Mouse (Mus musculus): Measurements from ENCODE around the gene Gamt. TPM values are rescaled to one million over a fixed set of nuclear protein-coding genes. Genes with fewer than 3 reads are reported as not detected.

Gamt gene
- 52.9 and 54.5 TPM in 2 replicates for polyA plus RNA-seq (2012; rRNA removed)

GRCm38 (mm10) chr10:80260642-80261584 is at the start of gene Gamt, which contains the start of gene Dazap1:
TSS of gene Gamt (minus strand) at chr10:80261012.
TSS of gene Dazap1 (plus strand) at chr10:80261486.
- H3K27me3 ChIP-seq (ENCODE audit: control insufficient read depth, insufficient read depth, low read length): no peaks in the 10 kb centered on the region
- peak within 1 kb of the TSS; percentile 70 for H3K27ac ChIP-seq (ENCODE audit: insufficient read depth, low read length)
- TF ChIP-seq CTCF (IDR thresholded peaks at IDR 0.05; ENCODE audit: borderline replicate concordance, insufficient read depth, low read depth, low read length): no peak
- peak; percentile 36; the same call in 1 of the 2 replicates for TF ChIP-seq POLR2A (IDR thresholded peaks at IDR 0.05; ENCODE audit: borderline replicate concordance, insufficient read depth, low read length)
- H3K4me1 ChIP-seq (ENCODE audit: control insufficient read depth, insufficient read depth, low read length): peaks cover 15% of the 10 kb centered on the region; the same call in 1 of the 2 replicates
- peak within 1 kb of the TSS; percentile 66 for H3K4me3 ChIP-seq (replicated peaks; ENCODE audit: insufficient read depth, low read depth, low read length)
- 1% methylated on average over 49 of the region's 49 CpGs for WGBS
- peak; percentile 91 to 92 for DNase-seq

DNA sequence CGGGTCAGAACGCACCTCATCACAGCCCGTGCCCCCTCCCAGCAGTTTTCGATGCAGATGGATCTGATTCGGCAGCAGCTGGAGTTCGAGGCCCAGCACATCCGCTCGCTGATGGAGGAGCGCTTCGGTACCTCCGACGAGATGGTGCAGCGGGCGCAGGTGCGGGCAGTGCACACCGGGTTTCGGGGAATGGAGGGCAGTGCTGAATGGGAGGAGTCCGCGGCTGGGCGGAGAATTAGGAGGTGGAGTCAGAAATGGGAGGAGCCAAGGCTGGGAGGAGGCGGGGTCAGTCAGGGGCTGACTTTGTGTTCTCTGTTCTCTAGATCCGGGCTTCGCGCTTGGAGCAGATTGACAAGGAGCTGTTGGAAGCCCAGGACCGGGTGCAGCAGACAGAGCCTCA is 44.0 kb upstream of the Gamt start:
- Histone ChIP-seq H3K27ac (ENCODE audit: insufficient read depth, low read length) (no peak overlapping the region), H3K27me3 (ENCODE audit: control insufficient read depth, insufficient read depth, low read length) (no peaks in the 10 kb centered on the region), H3K4me3 (replicated peaks; ENCODE audit: insufficient read depth, low read depth, low read length) (no peak overlapping the region), H3K4me1 (ENCODE audit: control insufficient read depth, insufficient read depth, low read length) (peaks cover 22% of the 10 kb centered on the region)
- WGBS: 52% methylated on average over 25 of the region's 25 CpGs
- DNase-seq: no peak
- TF ChIP-seq POLR2A (IDR thresholded peaks at IDR 0.05; ENCODE audit: borderline replicate concordance, insufficient read depth, low read length): no peak
- TF ChIP-seq CTCF (IDR thresholded peaks at IDR 0.05; ENCODE audit: borderline replicate concordance, insufficient read depth, low read depth, low read length): no peak

GRCm38 (mm10) chr10:80304458-80304857 is 43.6 kb upstream of the Gamt start:
- no peak for DNase-seq
- no peaks in the 10 kb centered on the region for H3K27me3 ChIP-seq (ENCODE audit: control insufficient read depth, insufficient read depth, low read length)
- no peak overlapping the region for H3K27ac ChIP-seq (ENCODE audit: insufficient read depth, low read length)
- TF ChIP-seq POLR2A (IDR thresholded peaks at IDR 0.05; ENCODE audit: borderline replicate concordance, insufficient read depth, low read length) (no peak), CTCF (IDR thresholded peaks at IDR 0.05; ENCODE audit: borderline replicate concordance, insufficient read depth, low read depth, low read length) (no peak)
- WGBS: 72% methylated on average over 12 of the region's 12 CpGs
- peaks cover 22% of the 10 kb centered on the region for H3K4me1 ChIP-seq (ENCODE audit: control insufficient read depth, insufficient read depth, low read length)
- H3K4me3 ChIP-seq (replicated peaks; ENCODE audit: insufficient read depth, low read depth, low read length): no peak overlapping the region

DNA sequence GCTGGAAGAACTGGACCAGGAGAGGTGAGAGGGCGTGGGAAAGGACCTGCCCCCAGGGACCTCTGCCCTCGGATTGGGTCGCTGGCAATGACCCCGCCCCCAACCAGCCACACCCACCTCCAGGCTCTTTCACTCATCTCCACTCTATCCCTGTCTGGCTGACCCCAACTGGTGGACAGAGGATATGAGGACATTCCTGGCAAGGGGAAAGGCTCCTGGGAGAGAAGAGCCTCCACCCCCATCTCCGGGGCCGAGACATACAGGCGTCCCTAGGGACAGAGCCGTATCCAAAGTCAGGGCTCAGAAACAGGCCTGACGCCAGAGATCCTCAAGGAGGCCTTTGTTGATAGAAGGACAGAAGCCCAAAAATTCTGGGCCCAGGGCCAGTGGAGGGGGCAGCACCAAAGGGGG is 41.7 kb upstream of the Gamt start:
- TF ChIP-seq POLR2A (IDR thresholded peaks at IDR 0.05; ENCODE audit: borderline replicate concordance, insufficient read depth, low read length) (no peak), CTCF (IDR thresholded peaks at IDR 0.05; ENCODE audit: borderline replicate concordance, insufficient read depth, low read depth, low read length) (no peak)
- H3K4me3 ChIP-seq (replicated peaks; ENCODE audit: insufficient read depth, low read depth, low read length): no peak overlapping the region
- 0 out of 2 replicates have a peak overlapping the region, but pooled peaks have one; percentile 60 for H3K27ac ChIP-seq (ENCODE audit: insufficient read depth, low read length)
- WGBS: 14% methylated on average over 9 of the region's 9 CpGs
- no peaks in the 10 kb centered on the region for H3K27me3 ChIP-seq (ENCODE audit: control insufficient read depth, insufficient read depth, low read length)
- peaks cover 32% of the 10 kb centered on the region for H3K4me1 ChIP-seq (ENCODE audit: control insufficient read depth, insufficient read depth, low read length)
- DNase-seq: peak; percentile 59 to 74

DNA sequence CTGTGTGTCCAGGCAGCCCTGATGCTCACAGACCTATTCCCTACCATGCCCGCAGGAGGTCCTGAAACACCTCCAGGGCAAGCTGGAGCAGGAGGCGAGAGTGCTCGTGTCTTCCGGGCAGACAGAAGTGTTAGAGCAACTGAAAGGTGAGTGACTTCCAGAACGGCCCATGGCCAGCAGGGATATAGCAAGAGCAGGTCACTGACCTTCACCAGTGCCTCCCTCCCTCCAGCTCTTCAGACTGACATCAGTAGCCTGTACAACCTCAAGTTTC is 41.2 kb upstream of the Gamt start:
- TF ChIP-seq CTCF (IDR thresholded peaks at IDR 0.05; ENCODE audit: borderline replicate concordance, insufficient read depth, low read depth, low read length): no peak
- TF ChIP-seq POLR2A (IDR thresholded peaks at IDR 0.05; ENCODE audit: borderline replicate concordance, insufficient read depth, low read length): no peak
- H3K27me3 ChIP-seq (ENCODE audit: control insufficient read depth, insufficient read depth, low read length): no peaks in the 10 kb centered on the region
- peaks cover 36% of the 10 kb centered on the region for H3K4me1 ChIP-seq (ENCODE audit: control insufficient read depth, insufficient read depth, low read length)
- peak; percentile 49 to 62 for DNase-seq
- H3K27ac ChIP-seq (ENCODE audit: insufficient read depth, low read length): peak overlapping the region; percentile 60
- 5% methylated on average over 5 of the region's 5 CpGs for WGBS
- H3K4me3 ChIP-seq (replicated peaks; ENCODE audit: insufficient read depth, low read depth, low read length): peak overlapping the region; percentile 18

GRCm38 (mm10) chr10:80301256-80302081 is 40.7 kb upstream of the Gamt start:
- no peak for DNase-seq
- H3K4me3 ChIP-seq (replicated peaks; ENCODE audit: insufficient read depth, low read depth, low read length): peak overlapping the region; percentile 97
- peak overlapping the region; percentile 60 for H3K27ac ChIP-seq (ENCODE audit: insufficient read depth, low read length)
- WGBS: 19% methylated on average over 10 of the region's 10 CpGs
- H3K27me3 ChIP-seq (ENCODE audit: control insufficient read depth, insufficient read depth, low read length): no peaks in the 10 kb centered on the region
- TF ChIP-seq POLR2A (IDR thresholded peaks at IDR 0.05; ENCODE audit: borderline replicate concordance, insufficient read depth, low read length) (no peak), CTCF (IDR thresholded peaks at IDR 0.05; ENCODE audit: borderline replicate concordance, insufficient read depth, low read depth, low read length) (no peak)
- peaks cover 41% of the 10 kb centered on the region for H3K4me1 ChIP-seq (ENCODE audit: control insufficient read depth, insufficient read depth, low read length)

DNA sequence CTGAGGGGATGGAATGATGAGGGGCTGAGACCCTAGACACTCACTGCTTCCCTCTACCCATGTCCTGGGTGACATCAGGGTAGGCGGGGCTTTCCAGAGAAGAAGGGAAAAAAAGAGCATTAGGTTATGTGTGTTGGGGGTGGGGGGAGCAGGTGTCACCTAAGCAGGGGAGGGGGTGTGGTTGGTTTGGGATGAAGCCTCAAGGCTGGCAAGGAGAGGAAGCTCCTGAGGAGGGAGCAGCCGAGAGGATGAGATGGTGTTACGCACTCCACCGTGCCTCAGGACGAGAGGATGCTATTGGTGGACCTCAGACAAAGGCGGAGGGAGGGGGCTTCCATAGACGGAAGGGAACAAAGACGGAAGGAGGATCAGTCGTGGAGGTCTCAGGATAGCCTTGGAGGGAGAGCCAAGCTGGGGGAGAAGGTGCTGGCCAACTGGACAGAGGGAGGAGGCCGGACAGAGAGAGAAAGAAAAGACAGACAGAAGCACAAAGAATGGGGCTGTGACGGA is 39.9 kb upstream of the Gamt start:
- peak overlapping the region; percentile 97 for H3K4me3 ChIP-seq (replicated peaks; ENCODE audit: insufficient read depth, low read depth, low read length)
- 6% methylated on average over 11 of the region's 11 CpGs for WGBS
- DNase-seq: no peak
- H3K27me3 ChIP-seq (ENCODE audit: control insufficient read depth, insufficient read depth, low read length): no peaks in the 10 kb centered on the region
- peak overlapping the region; percentile 24 for H3K27ac ChIP-seq (ENCODE audit: insufficient read depth, low read length)
- H3K4me1 ChIP-seq (ENCODE audit: control insufficient read depth, insufficient read depth, low read length): peaks cover 41% of the 10 kb centered on the region
- TF ChIP-seq CTCF (IDR thresholded peaks at IDR 0.05; ENCODE audit: borderline replicate concordance, insufficient read depth, low read depth, low read length) (no peak), POLR2A (IDR thresholded peaks at IDR 0.05; ENCODE audit: borderline replicate concordance, insufficient read depth, low read length) (0 out of 2 replicates have a peak, but pooled peaks have one; percentile 6)

Data from cerebellum, adult 2 months (tissue).